Mouse (Mus musculus) thymus, postnatal 0 days (tissue): ENCODE results near the gene Ttll4. TPM values are rescaled to one million over a fixed set of nuclear protein-coding genes. Genes with fewer than 3 reads are reported as not detected.
A peak's percentile ranks its signal among the peaks of the same experiment; 100 is the strongest.

Experiments used
- DNase-seq: peaks from one replicate; pipeline ENCODE4 v3.0.0-alpha.2; 2015; ENCODE audit warnings: low spot score
- polyA plus RNA-seq: library from polyadenylated mRNA; unstranded; fragments of >200 nt; fragmentation: Nextera tagmentation; extraction: Ambion mirVana; gene quantifications from 2 replicates; pipeline ENCODE4 v1.2.1, GENCODE M21; 2015

The Ttll4 gene
- 8.9 and 10.0 TPM in 2 replicates for polyA plus RNA-seq

DNA sequence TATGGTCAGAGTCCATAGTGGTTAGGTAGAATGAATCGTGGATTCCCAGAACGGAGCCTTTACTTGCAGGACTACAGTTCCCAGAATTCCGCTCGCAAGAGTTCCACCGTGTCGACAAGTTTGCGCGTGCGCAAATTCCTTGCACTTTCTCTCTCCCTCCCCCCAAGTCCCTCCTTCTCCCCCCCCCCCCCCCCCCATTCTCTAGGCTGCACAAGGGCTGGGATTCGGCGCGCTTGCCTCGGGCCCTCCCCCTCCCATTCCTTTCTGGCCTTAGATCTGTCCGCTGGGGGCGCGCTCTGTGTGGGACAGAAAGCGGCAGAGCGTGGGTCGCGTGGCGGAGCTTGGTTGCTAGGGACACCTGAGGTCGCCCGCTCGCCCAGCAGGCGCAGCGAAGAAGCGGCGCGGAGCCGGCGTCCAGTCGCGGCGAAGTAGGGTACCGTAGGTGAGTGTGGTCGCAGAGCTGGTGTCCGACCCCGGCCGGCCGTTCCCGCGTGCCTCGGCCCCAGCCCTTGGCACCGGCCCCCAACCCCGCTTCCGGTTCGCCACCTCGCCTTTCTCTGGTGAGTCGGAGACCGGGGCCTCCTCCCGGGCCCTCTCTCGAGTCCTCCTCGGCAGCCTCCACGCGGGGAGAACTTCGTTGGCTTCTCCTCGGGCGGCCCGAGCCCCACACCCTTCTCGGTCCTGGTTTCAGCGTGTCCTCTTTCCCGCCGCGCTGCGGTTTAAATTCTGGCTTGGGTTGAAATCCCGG lies at the start of gene Ttll4:
Ttll4 (plus strand) TSS at position 298 of the 748 bp plus-strand sequence.
- DNase-seq: peak; percentile 87

DNA sequence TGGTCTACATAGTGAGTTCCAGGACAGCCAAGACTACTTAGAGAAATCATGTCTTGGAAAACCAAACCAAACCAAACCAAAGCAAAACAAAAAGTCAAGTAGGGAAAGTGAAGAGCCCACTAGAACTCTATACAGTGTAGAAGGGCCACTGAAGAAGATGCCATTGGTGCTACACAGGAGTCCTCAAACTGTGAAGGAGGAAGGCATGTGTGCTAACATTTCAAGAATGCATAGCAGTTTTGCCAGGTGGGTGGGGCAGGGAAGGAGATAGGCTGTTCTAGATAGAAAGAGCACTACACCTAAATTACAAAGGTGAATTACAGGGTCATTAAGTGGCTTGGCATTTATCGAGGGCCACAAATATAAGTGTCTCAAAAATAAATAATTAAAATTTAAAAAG lies 37.4 kb upstream of the Ttll4 start:
- DNase-seq: no peak

DNA sequence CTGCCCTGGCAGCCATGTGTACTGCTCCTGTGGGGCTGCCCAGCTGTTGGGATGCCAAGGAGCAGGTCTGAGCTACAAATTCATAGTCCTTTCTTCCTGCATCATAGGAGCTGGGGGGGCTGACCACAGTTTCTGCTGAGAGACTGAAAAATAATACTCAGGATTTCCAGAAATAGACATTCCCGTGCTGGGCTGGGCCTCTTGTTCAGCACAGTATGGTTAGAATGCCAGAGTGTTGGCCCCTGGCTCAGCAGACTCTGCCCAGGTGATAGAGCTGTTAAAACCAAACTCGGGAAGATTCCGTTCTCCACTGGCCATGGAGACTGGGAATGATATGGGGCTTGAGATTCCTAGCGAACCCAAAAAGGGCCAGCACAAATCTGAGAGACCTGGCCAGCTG lies 35.5 kb upstream of the Ttll4 start:
- DNase-seq: no peak

DNA sequence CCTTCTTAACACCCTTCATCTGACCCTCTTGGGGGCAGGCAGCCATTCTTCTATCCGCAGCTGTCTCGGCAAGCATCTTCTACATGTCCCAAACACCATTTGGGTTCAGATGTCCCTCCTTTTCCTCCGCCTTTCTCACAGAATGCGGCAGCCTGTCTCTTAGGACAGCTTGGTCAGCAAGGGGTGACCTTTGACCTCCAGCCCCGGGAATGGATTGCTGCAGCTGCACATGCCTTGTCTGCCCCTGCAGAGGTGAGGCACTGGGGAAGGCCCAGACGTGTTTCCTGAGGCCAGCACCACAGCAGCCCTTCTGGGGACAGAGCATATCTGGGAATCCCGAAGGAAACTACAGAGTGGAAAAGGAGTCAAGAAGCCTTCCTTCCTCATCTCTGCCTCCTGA lies 33.5 kb upstream of the Ttll4 start:
- DNase-seq: no peak

DNA sequence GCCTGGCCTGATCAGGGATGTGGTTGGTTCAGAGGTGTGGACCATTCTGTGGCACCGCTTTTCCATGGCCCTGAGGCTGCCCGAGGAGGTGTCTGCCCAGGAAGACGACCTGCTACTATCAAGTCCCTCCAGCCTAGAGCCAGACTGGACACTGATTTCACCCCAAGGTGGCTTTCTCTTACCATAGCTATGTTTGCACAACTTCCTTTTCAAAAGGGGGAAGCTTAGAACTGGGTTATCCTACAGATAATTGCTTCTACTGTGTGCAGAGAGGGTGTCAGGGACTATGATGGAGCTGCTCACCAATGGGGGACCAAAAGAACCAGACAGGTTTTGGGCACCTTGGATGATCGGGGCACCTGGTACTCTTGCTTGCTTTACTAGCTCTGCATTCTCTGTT lies 28.8 kb upstream of the Ttll4 start:
- DNase-seq: no peak

- no peak for DNase-seq
Observed at GRCm38 (mm10) chr1:74643524-74643923, 18.0 kb upstream of the Ttll4 start.

GRCm38 (mm10) chr1:74643926-74644325 lies 17.6 kb upstream of the Ttll4 start:
- DNase-seq: peak; percentile 16

- peak; percentile 7 for DNase-seq
Observed at GRCm38 (mm10) chr1:74662253-74662865, 814 bp downstream of the Ttll4 start.

- no peak for DNase-seq
Observed at GRCm38 (mm10) chr1:74665153-74665552, 3.6 kb downstream of the Ttll4 start.

DNA sequence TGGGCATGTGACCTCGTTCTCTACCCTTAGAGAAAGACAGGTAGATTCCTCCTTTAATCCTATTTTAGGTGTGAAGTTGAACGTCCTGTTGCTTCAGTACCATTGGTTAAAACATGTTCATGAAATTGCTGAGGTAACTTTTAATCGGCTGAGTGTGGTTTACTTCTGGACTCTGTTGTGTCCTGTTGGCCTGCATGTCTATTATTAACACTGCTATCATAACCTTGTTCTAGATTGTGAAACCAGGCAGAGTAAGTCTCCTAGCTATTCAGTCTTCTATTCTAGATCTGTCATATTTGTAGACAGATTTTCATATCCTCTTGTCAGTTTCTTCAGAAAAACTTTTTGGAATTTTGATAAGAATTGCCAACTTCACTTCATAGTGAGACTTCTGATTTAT lies 6.8 kb downstream of the Ttll4 start:
- DNase-seq: no peak

DNA sequence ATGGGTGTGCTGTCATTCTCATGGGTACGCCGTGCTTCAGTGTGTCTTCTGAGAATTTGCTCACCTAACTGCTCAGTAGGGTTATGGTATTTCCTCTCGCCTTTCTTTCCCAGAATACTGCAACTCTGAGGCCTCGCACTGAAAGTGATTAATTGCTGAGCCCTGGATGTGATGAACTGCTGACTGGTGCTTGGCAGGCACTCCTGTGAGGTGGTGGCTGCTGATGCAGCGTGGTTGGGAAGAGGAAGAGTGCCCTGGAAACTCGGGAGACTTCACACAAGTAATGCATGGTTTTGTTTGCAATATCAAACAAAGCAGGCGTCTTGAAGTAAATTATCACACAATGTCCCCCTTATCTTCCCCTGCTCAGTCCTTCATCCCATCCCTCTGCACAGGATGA lies 11.2 kb downstream of the Ttll4 start:
- no peak for DNase-seq

DNA sequence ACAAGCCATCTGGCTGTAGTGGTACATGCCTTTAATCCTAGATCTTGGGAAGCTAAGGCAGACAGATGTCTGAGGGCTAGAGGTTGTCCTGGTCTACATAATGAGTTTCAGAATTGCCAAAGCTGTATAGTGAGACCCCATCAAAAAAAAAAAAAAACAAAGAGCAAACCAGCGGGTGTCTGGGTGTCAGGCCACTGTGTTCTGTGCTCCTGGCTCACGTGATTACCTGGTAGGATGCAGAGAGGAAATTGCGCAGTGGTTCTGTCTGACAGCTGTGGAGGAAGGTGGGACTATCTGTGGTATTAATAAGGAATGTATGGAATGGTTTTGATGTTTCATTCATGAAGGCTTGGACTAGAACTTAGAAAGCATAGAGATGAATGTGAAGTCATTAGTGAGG lies 15.3 kb downstream of the Ttll4 start:
- no peak for DNase-seq

DNA sequence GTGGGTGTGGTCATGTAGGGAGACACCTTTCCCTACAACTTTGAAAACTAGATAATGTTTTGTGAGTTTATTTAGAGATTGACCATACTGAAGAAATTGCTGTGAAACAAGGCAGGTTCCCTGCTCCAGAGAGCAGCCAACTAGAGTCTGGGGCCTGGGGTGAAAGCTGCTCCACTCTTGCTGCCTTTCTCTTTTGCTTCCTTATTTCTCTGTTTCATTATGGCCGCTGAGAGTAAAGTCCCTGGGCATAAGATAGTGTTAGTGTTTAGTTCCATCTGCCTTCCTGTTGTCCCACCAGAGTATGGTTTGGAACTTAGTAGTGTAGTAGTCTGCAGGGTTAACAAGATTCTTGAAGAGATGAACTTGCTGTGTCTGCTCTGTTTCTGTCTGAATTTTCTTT lies 16.3 kb downstream of the Ttll4 start:
- no peak for DNase-seq

GRCm38 (mm10) chr1:74687131-74687530 lies 25.6 kb downstream of the Ttll4 start:
- no peak for DNase-seq

DNA sequence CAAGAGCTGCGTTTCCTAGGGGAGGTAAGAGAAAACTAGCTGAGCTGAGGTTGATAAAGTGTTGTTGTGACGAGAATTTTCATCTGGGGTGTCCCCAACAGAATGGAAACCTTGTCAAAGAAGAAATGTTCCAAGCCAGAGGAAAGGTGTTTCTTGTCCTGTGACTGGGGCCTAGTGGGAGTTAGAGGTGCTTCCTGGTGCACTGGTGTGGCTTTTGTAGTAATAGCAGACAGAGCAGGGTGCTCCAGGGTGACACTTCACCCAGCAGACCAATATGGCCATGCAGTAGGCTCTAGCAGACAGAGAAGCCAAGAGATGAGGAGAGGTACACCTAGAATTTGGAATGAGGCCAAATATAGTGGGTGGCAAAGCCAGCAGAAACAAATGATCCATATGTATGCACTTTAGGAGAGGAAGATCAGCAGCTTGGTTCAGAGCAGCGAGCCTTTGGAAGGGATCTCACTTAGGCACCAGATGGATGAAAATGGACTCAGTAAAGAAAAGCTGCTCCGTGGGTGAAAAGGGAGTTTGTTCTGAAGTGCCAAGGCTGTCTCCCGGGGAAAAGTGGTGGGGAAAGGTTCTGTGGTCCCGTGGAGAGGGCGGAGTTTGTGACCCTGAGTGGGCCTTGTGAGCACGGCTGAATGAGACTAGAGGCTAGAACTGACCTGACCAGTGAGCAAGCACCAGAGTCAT lies 32.5 kb downstream of the Ttll4 start:
- no peak for DNase-seq

DNA sequence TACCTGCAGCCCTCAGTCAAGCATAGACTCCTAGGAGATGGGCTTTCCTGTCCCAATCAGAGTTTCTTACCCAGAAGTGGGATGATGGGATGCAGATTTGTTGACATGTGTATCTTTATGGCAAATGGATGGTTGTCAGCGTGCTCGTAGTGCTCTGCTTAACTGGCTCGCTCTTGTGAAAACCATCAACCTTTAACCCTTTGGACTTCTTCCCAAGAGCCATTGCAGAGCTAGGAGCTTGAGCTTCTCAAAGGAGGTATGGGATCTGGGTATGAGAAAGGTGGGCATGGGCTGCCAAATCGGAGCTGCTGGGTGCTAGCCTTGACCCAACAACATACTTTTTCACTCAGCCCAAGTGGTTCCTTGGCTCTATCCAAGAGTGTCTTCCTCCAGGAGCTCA lies 34.3 kb downstream of the Ttll4 start:
- DNase-seq: no peak

DNA sequence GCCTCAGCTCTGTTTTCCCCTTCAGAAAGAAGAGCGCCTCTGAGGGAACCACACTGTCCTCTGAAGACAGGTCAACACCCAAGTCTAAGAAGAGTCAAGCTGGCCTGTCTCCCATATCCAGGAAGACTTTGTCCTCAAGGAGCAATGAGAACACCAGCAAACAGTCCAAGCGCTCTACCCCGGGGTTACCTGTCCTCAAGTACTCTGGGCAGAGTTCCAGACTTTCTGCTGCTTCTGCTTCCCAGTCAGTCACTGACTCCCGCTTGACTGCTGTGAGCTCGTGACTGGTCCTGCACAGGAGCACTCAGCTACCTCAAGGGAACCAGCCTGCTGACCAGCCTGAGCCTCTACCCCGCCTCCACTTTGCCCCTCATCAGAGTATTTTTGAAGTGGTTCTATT lies 35.9 kb downstream of the Ttll4 start:
- no peak for DNase-seq

GRCm38 (mm10) chr1:74698353-74698752 lies 36.8 kb downstream of the Ttll4 start:
- DNase-seq: no peak

GRCm38 (mm10) chr1:74698791-74699190 lies 37.2 kb downstream of the Ttll4 start:
- DNase-seq: no peak

GRCm38 (mm10) chr1:74702142-74702553 lies 40.6 kb downstream of the Ttll4 start:
- DNase-seq: no peak

DNA sequence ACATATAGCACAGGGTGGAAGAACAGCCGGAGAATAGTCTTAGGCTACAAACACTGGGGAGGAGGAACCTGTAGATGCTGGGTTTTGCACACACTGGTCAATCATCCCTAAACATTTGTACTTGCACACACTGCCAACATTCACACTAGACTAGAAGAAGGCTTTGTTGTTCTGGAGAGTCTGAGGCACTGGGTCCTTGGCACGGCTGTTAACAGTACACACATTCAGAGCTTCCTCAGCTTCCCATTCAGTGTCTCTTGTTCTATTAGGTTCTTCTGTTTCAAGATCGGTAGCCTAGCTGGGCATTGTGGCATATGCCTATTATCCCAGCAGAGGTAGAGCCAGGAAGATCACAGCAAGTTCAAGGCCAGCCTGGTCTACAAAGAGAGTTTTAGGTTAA lies 42.6 kb downstream of the Ttll4 start:
- no peak for DNase-seq

DNA sequence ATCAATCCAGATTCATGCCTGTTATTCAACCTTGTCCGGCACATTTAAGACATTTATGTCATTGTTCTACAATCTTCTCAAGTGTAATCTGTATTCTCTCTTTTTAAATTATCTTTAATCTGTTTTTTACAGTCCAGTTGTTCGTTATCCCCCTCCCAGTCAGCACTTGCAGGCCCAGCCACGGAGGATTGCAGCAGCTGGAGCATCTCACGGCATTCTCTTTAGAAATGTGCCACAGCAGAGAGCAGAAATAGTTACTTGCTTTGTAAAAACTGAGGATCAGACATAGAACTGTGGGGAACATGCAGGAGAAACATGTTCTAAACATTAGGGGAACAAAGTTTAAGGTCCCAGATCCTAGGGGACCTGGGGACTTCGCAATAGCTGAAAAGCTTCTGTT lies 43.5 kb downstream of the Ttll4 start:
- DNase-seq: no peak

GRCm38 (mm10) chr1:74709566-74709965 lies 48.0 kb downstream of the Ttll4 start:
- DNase-seq: no peak
